ENCODE assay signal across 16 mouse cellular contexts in genomic region chr2:148490150-148490549, GRCm38 (mm10). TPM values are rescaled to one million over a fixed set of nuclear protein-coding genes. Genes with fewer than 3 reads are reported as not detected.
A peak's percentile ranks its signal among the peaks of the same experiment; 100 is the strongest.
DNase-seq lines count a peak whose midpoint lies in the region; ATAC-seq and TF ChIP-seq lines count a peak whose summit lies in the region.
"Had no signal": no experiment of that assay in that cellular context is flagged by ENCODE, and none has a peak within 500 bp of the region (broad histone marks: within the 10 kb centered on the region; RNA-seq: fewer than 3 reads in every experiment).

No protein-coding gene starts in this region.

- no peak overlapping the region for H3K27ac ChIP-seq in heart, embryonic 11.5 days (ENCODE audit: low read depth, low read length)
- no peak overlapping the region for H3K27ac ChIP-seq in kidney, embryonic 14.5 days (ENCODE audit: low read depth, low read length)
- H3K27ac ChIP-seq: embryonic facial prominence, embryonic 12.5 days; hindbrain, embryonic 13.5 days had no signal

- no peaks in the 10 kb centered on the region for H3K9me3 ChIP-seq in heart, embryonic 11.5 days (replicated peaks; ENCODE audit: control insufficient read depth, low read length)
- no peaks in the 10 kb centered on the region for H3K9me3 ChIP-seq in kidney, embryonic 14.5 days (ENCODE audit: control insufficient read depth, low read length)
- H3K9me3 ChIP-seq: embryonic facial prominence, embryonic 12.5 days; hindbrain, embryonic 13.5 days had no signal

- no peak for TF ChIP-seq CTCF in lung, adult 2 months (IDR thresholded peaks at IDR 0.05; ENCODE audit: insufficient read depth, low read length)

- H3K36me3 ChIP-seq in heart, embryonic 11.5 days (ENCODE audit: control insufficient read depth, insufficient read depth, low read length): no peaks in the 10 kb centered on the region
- no peaks in the 10 kb centered on the region for H3K36me3 ChIP-seq in kidney, embryonic 14.5 days (ENCODE audit: control insufficient read depth, insufficient read depth, low read length)
- H3K36me3 ChIP-seq: embryonic facial prominence, embryonic 12.5 days; hindbrain, embryonic 13.5 days had no signal

- H3K9ac ChIP-seq in heart, embryonic 11.5 days (ENCODE audit: low read depth, low read length): no peak overlapping the region
- H3K9ac ChIP-seq in kidney, embryonic 14.5 days (ENCODE audit: low read depth, low read length): no peak overlapping the region
- H3K9ac ChIP-seq: embryonic facial prominence, embryonic 12.5 days; forebrain, postnatal 0 days; hindbrain, embryonic 13.5 days had no signal

- 16% methylated on average over 6 of the region's 6 CpGs for WGBS in heart, embryonic 11.5 days (ENCODE audit: insufficient replicate concordance)
- WGBS in kidney, embryonic 14.5 days: 41% methylated on average over 6 of the region's 6 CpGs
- WGBS in lung, adult 2 months: 38% methylated on average over 6 of the region's 6 CpGs

- no peak for DNase-seq in heart, adult 18-20 months
- DNase-seq in kidney, postnatal 14 days: peak; percentile 10
- DNase-seq in lung, adult 2 months: peak; percentile 30
- DNase-seq in lung, postnatal 36 days: peak; percentile 83
- DNase-seq in thymus, postnatal 36 days: no peak
- DNase-seq in cerebellum, postnatal 14 days: no peak
- DNase-seq: adrenal gland, adult 8-10 months; B cell, adult 2 months; cerebellum, adult 18-20 months; forebrain, postnatal 0 days; kidney, adult 18-20 months; liver had no signal

- no peak for TF ChIP-seq POLR2A in lung, adult 2 months (IDR thresholded peaks at IDR 0.05; ENCODE audit: borderline replicate concordance, extremely low read depth, low read depth, low read length)

- 0 out of 2 replicates have a peak, but pooled peaks have one; percentile 22 for ATAC-seq in heart, embryonic 11.5 days (replicated peaks; ENCODE audit: insufficient number of reproducible peaks, low FRiP score, low TSS enrichment)
- ATAC-seq in kidney, embryonic 14.5 days (ENCODE audit: low FRiP score, low TSS enrichment): no peak
- ATAC-seq: forebrain, postnatal 0 days had no signal

- H3K4me1 ChIP-seq in heart, embryonic 11.5 days (ENCODE audit: control insufficient read depth, insufficient read depth, low read length): peaks cover 6% of the 10 kb centered on the region; the same call in 1 of the 2 replicates
- no peaks in the 10 kb centered on the region for H3K4me1 ChIP-seq in kidney, embryonic 14.5 days (ENCODE audit: control insufficient read depth, insufficient read depth, low read length)
- peaks cover 25% of the 10 kb centered on the region for H3K4me1 ChIP-seq in lung, adult 2 months (ENCODE audit: control insufficient read depth, insufficient read depth, low read length)
- H3K4me1 ChIP-seq: embryonic facial prominence, embryonic 12.5 days; hindbrain, embryonic 13.5 days had no signal

- no peaks in the 10 kb centered on the region for H3K27me3 ChIP-seq in heart, embryonic 11.5 days (ENCODE audit: control insufficient read depth, insufficient read depth, low read length)
- no peaks in the 10 kb centered on the region for H3K27me3 ChIP-seq in kidney, embryonic 14.5 days (ENCODE audit: control insufficient read depth, insufficient read depth, low read length)
- H3K27me3 ChIP-seq: embryonic facial prominence, embryonic 12.5 days; hindbrain, embryonic 13.5 days had no signal

- no peak overlapping the region for H3K4me3 ChIP-seq in heart, embryonic 11.5 days (ENCODE audit: low read depth, low read length)
- H3K4me3 ChIP-seq in kidney, embryonic 14.5 days (ENCODE audit: low read length): no peak overlapping the region
- peak overlapping the region; percentile 6 for H3K4me3 ChIP-seq in lung, adult 2 months (replicated peaks; ENCODE audit: extremely low read depth, low read depth, low read length)
- H3K4me3 ChIP-seq: embryonic facial prominence, embryonic 12.5 days; hindbrain, embryonic 13.5 days had no signal

- no peak overlapping the region for H3K4me2 ChIP-seq in heart, embryonic 11.5 days
- no peak overlapping the region for H3K4me2 ChIP-seq in kidney, embryonic 14.5 days (replicated peaks; ENCODE audit: low read depth, low read length)
- H3K4me2 ChIP-seq: embryonic facial prominence, embryonic 12.5 days; hindbrain, embryonic 13.5 days had no signal

RNA-seq across cellular contexts. Expression of gene Cd93, which starts 46.8 kb away (rescaled TPM):
- polyA plus RNA-seq in heart, embryonic 11.5 days (2014; fragmentation: Nextera tagmentation; extraction: Ambion mirVana): 22.9 and 23.1 TPM in 2 replicates
- 10 to 100 TPM; 31.2 to 41.1 TPM for total RNA-seq in heart, adult 18-20 months (2021)
- 14.0 and 16.0 TPM in 2 replicates for polyA plus RNA-seq in kidney, embryonic 14.5 days (2014; fragmentation: Nextera tagmentation; extraction: Ambion mirVana)
- polyA plus RNA-seq in lung, adult 2 months (2012; rRNA removed): 81.8 and 82.1 TPM in 2 replicates

Comparison
In these comparisons a context has a peak if more than half of its experiments do, and no peak if none do; other contexts are left out.
1. DNase-seq: peak in kidney, postnatal 14 days (single experiment), lung, adult 2 months (single experiment) and lung, postnatal 36 days (single experiment); none in heart, adult 18-20 months (0 of 2), thymus, postnatal 36 days (0 of 2) and cerebellum, postnatal 14 days (0 of 2).